Mouse (Mus musculus) frontal cortex, postnatal 10 days (tissue): Measurements from ENCODE around the gene Psmd1.
A peak's percentile ranks its signal among the peaks of the same experiment; 100 is the strongest.
"Not testable (repeated sequence)": the region's sequence is repeated elsewhere in the genome, so short reads cannot be mapped to it uniquely, and the experiment has no call there.

Source experiments
- DNase-seq, 2 experiments: peaks; one replicate each; pipeline ENCODE4 v3.0.0; 2022; ENCODE audit warnings: low spot score in 2 of 2, mixed read lengths in 1 of 2

Psmd1 gene

GRCm38 (mm10) chr1:86064271-86064991, at the start of gene Psmd1:
Psmd1 (plus strand) TSS chr1:86064387.
- peak; percentile 70 to 84 for DNase-seq

GRCm38 (mm10) chr1:86015758-86016157, 48.4 kb upstream of the Psmd1 start:
- not testable (repeated sequence) for DNase-seq

DNA sequence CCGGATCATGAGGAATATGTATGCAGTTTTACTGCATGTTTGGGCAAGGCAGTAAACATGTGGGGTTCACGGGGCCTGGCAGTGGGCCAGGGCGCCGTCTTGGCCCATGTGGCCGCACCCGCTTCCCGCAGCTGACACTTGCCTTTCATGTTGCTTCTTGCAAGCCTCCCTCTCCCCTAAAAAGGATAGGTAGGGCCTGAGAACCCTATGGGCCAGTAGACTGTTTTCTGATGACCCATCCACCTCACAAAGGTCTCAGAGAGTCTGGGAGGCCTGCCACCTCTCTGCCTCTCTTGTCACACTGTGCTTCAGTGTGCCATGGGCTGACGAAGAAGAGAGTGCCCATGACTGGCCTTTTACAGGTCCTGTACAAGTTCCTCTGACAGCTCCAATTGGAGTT, 47.7 kb upstream of the Psmd1 start, which contains the start of gene Spata3:
Gene Spata3, plus strand, starts transcription at position 301 of the 400 bp plus-strand sequence.
- no peak for DNase-seq

- DNase-seq = peak; percentile 51 to 71
Measured at GRCm38 (mm10) chr1:86018235-86019055, 45.7 kb upstream of the Psmd1 start.

DNA sequence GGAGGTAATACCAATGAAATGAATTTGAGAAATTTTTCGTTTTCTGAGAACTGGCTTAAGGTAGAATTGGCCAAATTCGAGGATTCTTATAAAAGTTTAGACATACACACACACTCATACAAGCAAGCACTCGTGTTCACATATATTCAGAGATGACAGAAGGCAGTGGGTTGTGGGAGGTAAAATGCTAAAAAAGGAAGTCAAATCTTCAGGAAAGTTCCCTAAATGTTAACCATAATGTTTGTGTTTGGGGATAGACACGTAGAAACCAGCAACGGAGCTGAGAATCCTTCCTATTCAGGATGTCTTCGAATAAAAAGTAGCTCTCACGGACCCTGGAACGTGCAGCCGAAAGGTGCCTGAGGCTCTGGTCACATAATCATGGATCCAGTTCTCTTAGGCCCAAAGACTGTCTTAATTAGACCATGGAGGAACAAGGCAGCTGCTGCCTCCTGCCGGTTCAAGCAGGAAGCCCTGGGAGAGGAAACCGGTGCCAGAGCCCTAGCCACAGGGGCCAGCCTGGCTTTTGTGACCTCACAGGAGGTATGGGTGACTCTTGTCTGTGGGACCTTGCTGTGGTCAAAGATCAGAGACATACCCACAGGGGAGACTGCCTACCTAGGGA, 42.7 kb upstream of the Psmd1 start:
- DNase-seq = no peak

DNA sequence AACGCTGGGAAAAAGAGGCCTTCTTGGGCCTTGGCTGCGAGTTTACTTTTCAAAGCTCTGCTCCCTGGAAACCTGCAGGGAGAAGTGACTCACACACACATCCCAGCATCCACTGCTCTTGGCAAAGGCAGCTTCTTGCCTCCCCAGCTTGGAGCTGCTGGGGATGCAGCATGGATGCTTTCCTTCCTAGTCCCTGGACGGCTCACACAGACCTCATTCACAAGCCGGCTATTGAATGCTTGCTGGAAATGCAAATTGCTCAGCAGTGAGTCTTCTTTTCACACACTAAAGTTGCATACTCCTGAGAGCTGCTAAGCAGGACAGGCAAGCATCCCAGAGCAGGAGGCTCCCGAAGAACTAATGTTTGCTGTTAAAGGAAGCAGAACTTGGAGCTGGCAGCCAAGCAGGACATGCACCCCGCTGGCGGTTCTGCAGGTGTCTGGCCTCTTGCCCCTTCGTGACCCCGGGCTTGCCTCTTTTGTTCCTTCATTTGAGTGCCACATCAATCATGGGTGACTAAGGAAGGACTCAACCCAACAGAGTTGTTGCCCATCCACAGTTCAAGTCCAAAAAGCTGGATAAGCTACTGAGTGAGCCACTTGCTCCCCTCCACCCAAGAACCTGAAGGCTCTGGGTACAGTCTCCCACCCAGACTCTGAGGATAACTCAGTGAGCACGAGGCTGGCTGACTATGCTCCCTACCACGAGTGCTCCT, 31.8 kb upstream of the Psmd1 start:
- peak; percentile 60 to 77 for DNase-seq

DNA sequence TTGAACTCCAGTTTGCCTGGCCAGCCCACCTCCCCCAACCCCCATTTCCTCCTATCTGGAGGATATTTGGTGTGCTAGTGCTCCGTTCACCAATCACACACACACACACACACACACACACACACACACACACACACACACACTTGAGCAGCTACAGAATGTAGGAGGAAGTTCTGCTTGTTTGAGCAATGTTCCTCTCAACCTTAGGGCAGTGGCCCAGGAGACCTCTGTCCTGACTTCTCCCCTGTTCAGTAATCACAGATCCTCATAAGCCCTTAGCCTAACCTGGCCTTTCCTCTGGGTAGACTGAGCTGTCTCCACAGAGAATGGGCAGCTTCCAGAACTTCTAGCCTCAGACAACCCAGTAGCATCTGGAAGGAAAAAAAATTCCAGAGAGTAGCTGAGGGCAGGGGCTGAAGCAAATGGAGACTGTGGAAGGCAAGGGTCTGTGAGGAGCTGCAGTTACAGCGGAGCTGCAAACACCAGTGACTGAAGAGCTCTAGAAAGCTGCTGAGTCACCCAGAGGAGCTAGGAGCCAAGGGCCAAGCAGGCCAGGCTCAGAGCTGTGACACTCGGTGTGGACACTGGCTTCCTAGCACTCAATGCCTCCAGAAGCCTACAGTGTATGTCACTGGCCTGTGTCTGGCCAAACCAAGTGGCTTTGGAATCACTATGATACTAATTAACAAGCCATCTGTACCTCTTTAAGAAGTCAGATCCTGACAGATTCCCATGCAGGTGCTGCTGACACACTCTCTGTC, 25.8 kb upstream of the Psmd1 start:
- DNase-seq = no peak

DNA sequence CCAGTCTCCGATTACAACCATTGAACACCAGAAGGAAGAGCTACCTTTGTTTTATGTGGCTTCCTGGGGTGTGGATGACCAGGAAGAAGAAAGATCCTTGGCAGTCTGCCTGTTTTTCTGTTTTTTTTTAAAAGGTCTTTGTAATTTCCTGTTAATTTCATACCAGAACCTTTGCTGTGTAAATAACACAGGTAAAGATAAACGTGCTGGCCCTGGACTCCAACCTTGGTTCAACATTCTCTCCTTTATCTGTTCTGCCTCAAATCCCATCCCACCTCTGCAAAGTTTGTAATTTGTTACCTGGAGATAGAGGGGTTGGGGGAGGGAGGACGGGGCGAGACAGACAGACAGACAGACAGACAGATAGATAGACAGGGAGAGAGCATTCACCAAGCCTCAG, 24.1 kb upstream of the Psmd1 start:
- DNase-seq = no peak

DNA sequence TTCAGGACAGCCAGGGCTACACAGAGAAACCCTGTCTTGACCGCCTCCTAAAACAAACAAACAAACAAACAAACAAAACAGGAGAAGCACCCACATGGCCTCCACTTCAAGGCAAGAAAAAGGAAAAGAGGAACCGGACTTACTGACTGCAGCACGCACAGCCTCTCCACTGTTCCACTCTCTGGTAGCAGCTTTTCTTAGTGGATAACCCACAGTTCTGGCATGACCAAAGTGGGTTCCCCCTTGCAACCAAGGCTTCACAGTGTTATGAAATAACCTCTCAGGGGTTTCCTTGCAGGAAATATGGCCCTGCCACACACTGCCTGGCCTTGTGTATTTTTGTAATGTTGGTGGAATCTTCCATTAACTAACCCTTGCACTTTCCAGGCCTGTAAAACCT, 23.4 kb upstream of the Psmd1 start:
- DNase-seq = no peak

- no peak for DNase-seq
Measured at GRCm38 (mm10) chr1:86045056-86045455, 19.1 kb upstream of the Psmd1 start.

DNA sequence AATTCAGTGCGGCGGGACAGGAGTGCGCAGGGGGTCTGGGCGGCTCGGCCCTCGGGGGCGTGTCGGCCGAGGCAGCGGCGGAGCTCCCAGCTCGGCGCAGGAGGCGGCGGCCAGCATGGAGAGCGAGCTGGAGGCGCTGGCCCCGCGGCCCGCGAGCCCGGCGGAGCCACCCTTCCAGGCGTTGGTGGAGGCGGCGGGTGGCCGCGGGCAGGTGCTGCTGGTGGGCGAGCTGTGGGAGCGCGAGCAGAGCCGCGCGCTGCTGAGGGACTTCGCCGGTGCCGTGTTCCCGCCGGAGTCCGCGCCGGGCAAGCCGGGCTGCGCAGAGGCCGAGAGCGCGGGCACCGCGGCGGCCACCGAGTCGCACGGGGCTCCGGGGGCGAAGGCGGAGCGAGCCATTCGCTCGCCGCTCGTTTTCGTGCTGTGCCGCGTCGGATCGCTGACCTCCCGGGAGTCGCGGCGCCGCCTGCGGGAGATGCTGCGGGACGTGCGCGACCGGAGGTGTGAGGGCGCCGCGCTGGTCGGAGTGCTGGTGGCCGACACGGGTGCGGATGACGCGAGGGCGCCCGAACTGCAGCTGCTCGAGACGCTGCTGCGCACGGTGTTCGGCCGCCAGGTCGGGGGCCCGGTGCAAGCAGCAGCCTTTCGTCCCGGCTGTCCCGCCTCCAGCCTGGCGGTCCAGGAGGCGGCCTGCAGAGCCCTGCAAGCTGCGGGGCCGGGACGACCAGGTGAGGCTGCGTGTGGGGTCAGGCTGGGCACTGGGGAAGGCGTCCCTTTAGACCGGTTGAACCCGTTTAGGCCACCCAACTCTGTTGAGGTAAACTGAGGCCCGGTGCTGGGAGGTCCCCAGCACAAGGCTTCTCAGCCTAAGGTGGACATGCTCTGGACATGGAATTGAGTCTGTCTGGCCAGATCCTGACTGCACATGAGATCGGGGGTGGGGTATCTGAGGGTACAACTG, 18.1 kb upstream of the Psmd1 start, which contains the start of gene 2810459M11Rik:
Gene 2810459M11Rik, plus strand, starts transcription at position 16 of the 958 bp plus-strand sequence.
- peak in 1 of 2 experiments; percentile 48 for DNase-seq

GRCm38 (mm10) chr1:86046833-86047563, 17.2 kb upstream of the Psmd1 start:
- no peak for DNase-seq

DNA sequence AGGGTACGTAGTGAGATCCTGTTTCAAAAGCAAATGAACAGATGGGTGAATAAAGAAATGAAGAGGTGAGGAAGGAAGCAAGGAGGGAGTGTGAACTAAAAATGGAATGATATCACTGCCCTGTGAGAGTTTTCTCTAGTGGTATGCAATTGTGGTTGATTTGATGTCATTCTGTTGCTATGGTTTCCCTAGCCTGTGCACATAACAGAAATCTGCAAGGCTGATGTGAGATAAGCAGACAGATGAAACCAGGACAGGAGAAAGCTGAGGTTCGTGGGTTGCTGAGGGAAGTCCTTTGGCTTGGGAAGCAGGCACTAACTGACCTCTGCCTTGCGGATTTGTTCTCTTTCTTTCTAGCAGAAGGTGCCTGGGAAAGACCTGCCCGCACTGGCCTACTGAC, 16.0 kb upstream of the Psmd1 start:
- DNase-seq = no peak

DNA sequence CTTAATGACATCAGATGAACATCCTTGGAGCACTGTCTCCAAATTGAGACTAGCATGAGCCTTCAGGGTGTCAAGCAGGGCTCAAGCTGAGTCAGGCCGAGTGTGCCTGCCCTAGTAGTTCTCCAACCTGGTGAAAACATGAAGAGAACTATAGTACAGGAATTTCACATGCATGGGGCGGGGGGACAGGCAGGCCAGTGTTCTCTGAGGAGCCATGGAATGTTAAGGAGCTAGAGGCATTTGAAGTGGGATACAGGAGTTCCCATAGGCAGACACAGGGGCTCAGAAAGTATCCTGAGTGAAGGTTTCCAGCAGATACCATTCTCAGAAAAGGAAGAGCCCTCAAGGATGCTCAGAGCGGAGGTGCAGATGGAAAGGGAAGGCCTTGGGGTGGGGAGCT, 15.4 kb upstream of the Psmd1 start:
- no peak for DNase-seq

GRCm38 (mm10) chr1:86053198-86053921, 10.8 kb upstream of the Psmd1 start:
- DNase-seq = peak; percentile 77 to 80

GRCm38 (mm10) chr1:86054943-86055342, 9.2 kb upstream of the Psmd1 start:
- DNase-seq = no peak

DNA sequence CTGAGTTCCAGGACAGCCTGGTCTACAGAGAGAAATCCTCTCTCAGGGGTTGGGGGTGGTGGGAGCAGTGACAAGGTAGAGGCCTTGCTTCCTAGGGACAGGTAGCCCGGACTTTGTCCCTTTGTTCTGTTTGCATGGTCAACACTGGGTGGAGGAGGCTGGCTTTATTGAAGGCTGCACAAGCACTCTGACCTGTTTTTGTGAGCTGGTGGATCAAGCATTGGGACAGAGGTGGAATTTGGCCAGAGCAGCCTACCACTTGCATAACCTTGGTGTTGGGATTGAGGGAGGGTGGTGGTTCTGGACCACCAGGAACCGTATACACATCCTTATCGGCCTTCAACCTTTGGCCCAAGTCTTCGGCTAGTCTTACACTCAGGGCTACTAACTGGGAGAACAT, 7.9 kb upstream of the Psmd1 start:
- no peak for DNase-seq
